22 mouse cellular contexts compared by ENCODE assay signal in the genomic region with DNA sequence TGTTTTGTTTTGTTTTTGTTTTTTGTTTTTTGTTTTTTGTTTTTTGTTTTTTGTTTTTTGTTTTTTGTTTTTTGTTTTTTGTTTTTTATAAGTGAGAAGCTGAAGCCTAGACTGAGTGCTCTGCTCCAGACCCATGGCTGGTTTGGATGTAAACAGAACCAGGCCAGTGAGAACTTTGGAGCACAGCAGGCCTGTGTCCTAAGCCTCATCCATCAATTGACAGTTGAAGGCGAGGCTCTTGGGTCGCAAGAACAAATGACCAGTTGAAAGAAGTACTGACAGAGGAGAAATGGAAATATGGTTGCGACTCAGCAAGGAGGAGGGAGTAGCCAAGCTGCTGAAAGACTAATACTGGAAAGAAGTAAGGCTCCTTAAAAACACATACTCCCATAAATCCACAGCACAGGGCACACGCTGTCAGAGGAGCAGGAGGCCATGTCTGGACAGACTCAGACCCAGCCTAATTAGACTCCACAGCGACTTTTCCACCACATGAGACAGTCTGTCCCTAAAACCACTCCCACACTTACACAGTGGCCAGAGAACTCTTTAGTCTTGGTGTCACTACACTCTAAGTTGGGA.
DNase-seq lines count a peak whose midpoint lies in the region; ATAC-seq and TF ChIP-seq lines count a peak whose summit lies in the region.
"Had no signal": no experiment of that assay in that cellular context is flagged by ENCODE, and none has a peak within 500 bp of the region (broad histone marks: within the 10 kb centered on the region; RNA-seq: fewer than 3 reads in every experiment).

No protein-coding gene starts in this region.

- no peak for DNase-seq in kidney, postnatal 25 days
- DNase-seq in lung, postnatal 10 days = peak; percentile 22
- DNase-seq in lung, postnatal 36 days = no peak
- DNase-seq in embryo, embryonic 11 days = peak; percentile 39
- DNase-seq in mesoderm, embryonic 11.5 days (ENCODE audit: low read depth, low spot score) = peak; percentile 61
- no peak for DNase-seq in urinary bladder, adult 2 months (ENCODE audit: low spot score)
- no peak for DNase-seq in liver, postnatal 0 days
- DNase-seq: adrenal gland, postnatal 36 days; cerebellum, adult 11 months; gastrocnemius, postnatal 10 days; kidney, adult 11 months; liver; thymus, adult 2 months had no signal

- TF ChIP-seq CTCF in liver, postnatal 0 days (IDR thresholded peaks at IDR 0.05; ENCODE audit: low read depth) = no peak

- H3K9ac ChIP-seq in kidney, embryonic 16.5 days (replicated peaks; ENCODE audit: low read length) = no peak overlapping the region
- no peak overlapping the region for H3K9ac ChIP-seq in liver, postnatal 0 days (replicated peaks)
- H3K9ac ChIP-seq: forebrain, embryonic 13.5 days; liver, embryonic 15.5 days; midbrain, embryonic 13.5 days; neural tube, embryonic 13.5 days; stomach, embryonic 15.5 days had no signal

- peak; percentile 79; the same call in 1 of the 2 replicates for ATAC-seq in kidney, embryonic 16.5 days (ENCODE audit: low FRiP score, low TSS enrichment)
- ATAC-seq in liver, postnatal 0 days = no peak
- ATAC-seq: forebrain, embryonic 13.5 days; midbrain, embryonic 13.5 days; Patski had no signal

- H3K27me3 ChIP-seq in kidney, embryonic 16.5 days (ENCODE audit: insufficient read depth, low read length) = no peaks in the 10 kb centered on the region
- no peaks in the 10 kb centered on the region for H3K27me3 ChIP-seq in liver, postnatal 0 days (ENCODE audit: insufficient read depth, low read length)
- H3K27me3 ChIP-seq: forebrain, embryonic 13.5 days; liver, embryonic 15.5 days; midbrain, embryonic 13.5 days; neural tube, embryonic 13.5 days; Patski; stomach, embryonic 15.5 days had no signal

- no peak overlapping the region for H3K27ac ChIP-seq in kidney, embryonic 16.5 days (ENCODE audit: low read length)
- H3K27ac ChIP-seq in liver, postnatal 0 days (ENCODE audit: low read depth) = no peak overlapping the region
- H3K27ac ChIP-seq: heart, embryonic 10.5 days; left cerebral cortex, adult 2 months; liver, embryonic 15.5 days; midbrain, embryonic 13.5 days; stomach, embryonic 15.5 days had no signal

- no peak overlapping the region for H3K4me3 ChIP-seq in kidney, embryonic 16.5 days (ENCODE audit: low read length)
- no peak overlapping the region for H3K4me3 ChIP-seq in liver, postnatal 0 days (ENCODE audit: low read depth, low read length)
- H3K4me3 ChIP-seq: forebrain, embryonic 13.5 days; heart, embryonic 10.5 days; left cerebral cortex, adult 2 months; liver, embryonic 15.5 days; midbrain, embryonic 13.5 days; neural tube, embryonic 13.5 days; stomach, embryonic 15.5 days had no signal

- no peak overlapping the region for H3K4me2 ChIP-seq in kidney, embryonic 16.5 days (replicated peaks; ENCODE audit: low read depth, low read length)
- H3K4me2 ChIP-seq in liver, postnatal 0 days (ENCODE audit: low read depth, low read length) = no peak overlapping the region
- H3K4me2 ChIP-seq: forebrain, embryonic 13.5 days; liver, embryonic 15.5 days; midbrain, embryonic 13.5 days; neural tube, embryonic 13.5 days; stomach, embryonic 15.5 days had no signal

- 0 out of 2 replicates have a peak, but pooled peaks cover under 1% of the 10 kb centered on the region for H3K4me1 ChIP-seq in kidney, embryonic 16.5 days (ENCODE audit: insufficient read depth, low read length)
- no peaks in the 10 kb centered on the region for H3K4me1 ChIP-seq in liver, postnatal 0 days (ENCODE audit: insufficient read depth)
- H3K4me1 ChIP-seq: forebrain, embryonic 13.5 days; heart, embryonic 10.5 days; liver, embryonic 15.5 days; stomach, embryonic 15.5 days had no signal

- 11% methylated on average over 5 of the region's 5 CpGs for WGBS in kidney, embryonic 16.5 days
- 73% methylated on average over 5 of the region's 5 CpGs for WGBS in liver, postnatal 0 days (ENCODE audit: insufficient replicate concordance)

- H3K9me3 ChIP-seq in kidney, embryonic 16.5 days (ENCODE audit: low read length) = peaks cover 3% of the 10 kb centered on the region; the same call in 1 of the 2 replicates
- no peaks in the 10 kb centered on the region for H3K9me3 ChIP-seq in liver, postnatal 0 days (ENCODE audit: low read length)
- H3K9me3 ChIP-seq: heart, embryonic 10.5 days; liver, embryonic 15.5 days; stomach, embryonic 15.5 days had no signal

- no peak for TF ChIP-seq EP300 in liver, postnatal 0 days (IDR thresholded peaks at IDR 0.05; ENCODE audit: low read depth)

- H3K36me3 ChIP-seq in kidney, embryonic 16.5 days (ENCODE audit: insufficient read depth, low read length) = no peaks in the 10 kb centered on the region
- H3K36me3 ChIP-seq in liver, postnatal 0 days (replicated peaks; ENCODE audit: insufficient read depth, low read length) = no peaks in the 10 kb centered on the region
- H3K36me3 ChIP-seq: heart, embryonic 10.5 days; liver, embryonic 15.5 days; midbrain, embryonic 13.5 days; neural tube, embryonic 13.5 days; stomach, embryonic 15.5 days had no signal

Comparison
In these comparisons a context has a peak if more than half of its experiments do, and no peak if none do; other contexts are left out.
1. DNase-seq: peak in lung, postnatal 10 days (single experiment), embryo, embryonic 11 days (single experiment) and mesoderm, embryonic 11.5 days (single experiment); none in kidney, postnatal 25 days (0 of 2), lung, postnatal 36 days (single experiment), urinary bladder, adult 2 months (single experiment) and liver, postnatal 0 days (single experiment).